In the genomic region with DNA sequence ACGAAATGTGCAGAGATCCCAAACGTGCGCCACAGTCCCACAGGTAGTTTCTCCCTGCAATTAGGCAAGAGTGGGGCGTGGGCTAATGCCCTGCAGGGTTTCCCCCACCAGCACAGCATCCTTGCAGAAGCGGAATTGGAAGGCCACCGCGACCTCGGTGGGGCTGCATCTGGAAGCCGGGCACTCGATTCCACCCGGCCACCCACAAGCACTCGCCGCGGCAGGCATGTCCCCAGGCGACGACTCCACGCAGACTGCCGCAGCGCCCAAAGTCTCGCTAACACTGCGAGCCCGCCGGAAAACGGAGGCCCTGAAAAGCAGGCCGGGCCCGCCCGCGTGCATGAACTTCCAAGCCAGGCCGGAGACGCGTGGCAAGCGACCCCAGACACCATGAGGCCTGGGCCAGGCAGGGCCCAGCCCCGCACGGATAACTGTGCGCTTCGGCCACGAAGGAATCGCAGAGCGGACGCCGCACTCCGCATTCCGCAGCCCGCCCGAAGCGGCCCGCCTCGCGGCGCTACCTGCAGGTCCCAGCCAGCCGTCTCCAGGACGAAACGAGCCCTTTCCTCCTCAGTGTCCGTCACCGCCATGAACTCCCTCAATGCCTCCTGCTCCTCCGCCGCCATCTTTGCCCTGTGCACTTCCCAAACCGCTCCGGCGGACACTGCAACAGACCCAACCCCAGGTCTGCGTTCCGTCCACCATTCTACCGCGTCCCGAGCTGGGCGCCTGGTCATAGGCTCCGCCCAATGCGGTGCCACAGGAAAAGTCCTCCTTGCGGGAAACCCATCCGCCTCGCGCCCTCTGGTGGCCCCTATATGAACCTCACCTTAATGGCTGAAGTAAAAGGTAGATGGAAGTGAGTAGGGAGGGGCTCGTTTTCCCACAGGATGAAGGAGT, we compare ENCODE assay signal across 8 mouse cellular contexts.
DNase-seq lines count a peak whose midpoint lies in the region; ATAC-seq and TF ChIP-seq lines count a peak whose summit lies in the region.
"Not testable (repeated sequence)": the region's sequence is repeated elsewhere in the genome, so short reads cannot be mapped to it uniquely, and the experiment has no call there.

No protein-coding gene starts in this region.

- H3K9me3 ChIP-seq in hindbrain, embryonic 16.5 days (ENCODE audit: control insufficient read depth, low read length) = not testable (repeated sequence)

- H3K79me2 ChIP-seq in macrophage (ENCODE audit: inconsistent target) = peaks cover 13% of the 10 kb centered on the region; the same call in 1 of the 2 replicates

- not testable (repeated sequence) for H3K27me3 ChIP-seq in hindbrain, embryonic 16.5 days (replicated peaks; ENCODE audit: control insufficient read depth, insufficient read depth, low read length)

- H3K4me1 ChIP-seq in hindbrain, embryonic 16.5 days (ENCODE audit: control insufficient read depth, insufficient read depth, low read depth, low read length) = not testable (repeated sequence)

- ATAC-seq in hindbrain, embryonic 16.5 days = peak; percentile 100

- H3K9ac ChIP-seq in hindbrain, embryonic 16.5 days (ENCODE audit: low read depth, low read length) = peak overlapping the region; percentile 79

- peak; percentile 84 for DNase-seq in WW6 (ENCODE audit: low read depth, low spot score)
- DNase-seq in cerebellum, postnatal 36 days = peak; percentile 78 to 82
- DNase-seq in gastrocnemius, adult 2 months = peak; percentile 88
- peak; percentile 67 to 69 for DNase-seq in left cerebral cortex, adult 2 months (ENCODE audit: extremely low spot score in 1 of 2, low spot score in 2 of 2)
- peak; percentile 83 for DNase-seq in right cerebral cortex, adult 18-20 months
- peak; percentile 68 for DNase-seq in urinary bladder, adult 2 months (ENCODE audit: low spot score)

- H3K36me3 ChIP-seq in hindbrain, embryonic 16.5 days (ENCODE audit: control insufficient read depth, insufficient read depth, low read length); macrophage (ENCODE audit: inconsistent target): not testable (repeated sequence)

- intact Hi-C loops in gastrocnemius, adult 2 months (cut with DNase I); left cerebral cortex, adult 2 months (cut with DNase I): not testable (repeated sequence)

- 12% methylated on average over 54 of the region's 73 CpGs for WGBS in hindbrain, embryonic 16.5 days
- WGBS in macrophage (ENCODE audit: missing documents) = 9% methylated on average over 50 of the region's 73 CpGs

- peak overlapping the region; percentile 52 for H3K4me2 ChIP-seq in hindbrain, embryonic 16.5 days (ENCODE audit: low read length)

- TF ChIP-seq CTCF in gastrocnemius, adult 2 months (IDR thresholded peaks at IDR 0.05) = peak; percentile 69
- peak; percentile 67 for TF ChIP-seq CTCF in left cerebral cortex, adult 2 months (IDR thresholded peaks at IDR 0.05)

- H3K27ac ChIP-seq in gastrocnemius, adult 2 months = peak overlapping the region; percentile 89
- H3K27ac ChIP-seq in hindbrain, embryonic 16.5 days (ENCODE audit: low read depth, low read length) = peak overlapping the region; percentile 75
- peak overlapping the region; percentile 62; the same call in 1 of the 2 replicates for H3K27ac ChIP-seq in left cerebral cortex, adult 2 months
- not testable (repeated sequence) for H3K27ac ChIP-seq in macrophage

- peak overlapping the region; percentile 81 for H3K4me3 ChIP-seq in gastrocnemius, adult 2 months
- peak overlapping the region; percentile 49 for H3K4me3 ChIP-seq in hindbrain, embryonic 16.5 days (ENCODE audit: low read length)
- H3K4me3 ChIP-seq in left cerebral cortex, adult 2 months = peak overlapping the region; percentile 54
- peak overlapping the region; percentile 39 for H3K4me3 ChIP-seq in macrophage (ENCODE audit: inconsistent target)
